Mouse (Mus musculus) C2C12 (cell line): Measurements from ENCODE around the gene Slc22a2. TPM values are rescaled to one million over a fixed set of nuclear protein-coding genes. Genes with fewer than 3 reads are reported as not detected.

Experiments
- H3K27me3 ChIP-seq: one replicate; pipeline ENCODE4 v1.6.1; 2011; ENCODE audit not compliant: control insufficient read depth, insufficient read depth, insufficient read length
- H3K36me3 ChIP-seq: one replicate; pipeline ENCODE4 v1.6.1; 2011; ENCODE audit not compliant: control insufficient read depth, insufficient read depth
- H3K4me3 ChIP-seq: one replicate; pipeline ENCODE4 v1.5.1; 2011; ENCODE audit warnings: mild to moderate bottlenecking, control low read depth; ENCODE audit not compliant: poor library complexity, insufficient read depth, severe bottlenecking
- H3K79me2 ChIP-seq: one replicate; pipeline ENCODE4 v1.6.1; 2011; ENCODE audit not compliant: control insufficient read depth, insufficient read depth
- H3K79me3 ChIP-seq: one replicate; pipeline ENCODE4 v1.6.1; 2011; ENCODE audit warnings: low read depth, control low read depth
- H3ac ChIP-seq: one replicate; pipeline ENCODE3; 2011; ENCODE audit warnings: low read depth; ENCODE audit not compliant: control insufficient read depth, insufficient read length
- CEBPB ChIP-seq: IDR thresholded peaks from one replicate; pipeline ENCODE4 v1.6.1; 2011; ENCODE audit warnings: low read depth, mild to moderate bottlenecking, control low read depth, moderate library complexity
- CTCF ChIP-seq: IDR thresholded peaks from one replicate; pipeline ENCODE4 v1.5.1; 2011; ENCODE audit not compliant: control insufficient read depth, insufficient read depth, insufficient read length
- FOSL1 ChIP-seq: IDR thresholded peaks from one replicate; pipeline ENCODE4 v1.8.0; 2011; ENCODE audit warnings: mild to moderate bottlenecking, low read length; ENCODE audit not compliant: poor library complexity, insufficient read depth, severe bottlenecking
- MAX ChIP-seq: IDR thresholded peaks from one replicate; pipeline ENCODE4 v1.6.1; 2011; ENCODE audit warnings: mild to moderate bottlenecking, control low read depth
- MYOD1 ChIP-seq: IDR thresholded peaks from one replicate; pipeline ENCODE4 v1.6.1; 2011; ENCODE audit warnings: low read depth; ENCODE audit not compliant: control insufficient read depth, insufficient read length
- MYOG ChIP-seq: IDR thresholded peaks from one replicate; pipeline ENCODE4 v1.6.1; 2011; ENCODE audit not compliant: control insufficient read depth, insufficient read length; ENCODE audit errors: extremely low read depth
- USF1 ChIP-seq: IDR thresholded peaks from one replicate; pipeline ENCODE4 v1.6.1; 2011; ENCODE audit warnings: low read depth, mild to moderate bottlenecking, control low read depth, moderate library complexity
- polyA plus RNA-seq: library from polyadenylated mRNA; unstranded; fragments of >200 nt; fragmentation: generic; extraction: Trizol; gene quantifications from one replicate; pipeline ENCODE4 v1.2.1, GENCODE M21; 2012; ENCODE audit warnings: missing spikeins

The Slc22a2 gene
- polyA plus RNA-seq, 1 experiment = not detected

DNA sequence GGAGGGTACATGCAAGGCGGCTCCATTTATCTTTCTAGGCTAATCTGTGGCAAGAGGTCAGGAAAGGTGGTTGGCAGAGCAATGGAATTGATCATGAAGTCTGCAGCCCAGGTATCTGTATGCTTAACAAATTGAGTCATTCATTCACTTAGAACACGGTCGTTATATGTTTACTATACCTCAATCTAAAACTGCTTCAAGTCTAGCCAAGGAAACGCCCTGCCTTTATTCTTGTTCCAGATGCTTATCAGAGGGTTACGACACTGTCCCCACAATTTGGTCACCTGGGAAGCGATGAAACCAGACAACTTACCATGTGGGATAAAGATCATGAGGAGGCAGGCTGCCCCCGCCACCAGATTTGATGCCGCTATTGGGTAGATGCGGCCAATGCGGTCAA is 75.3 kb downstream of the Slc22a2 start:
- Histone ChIP-seq H3K36me3 (no peaks in the 10 kb centered on the region), H3K79me2 (no peaks in the 10 kb centered on the region), H3ac (no peak overlapping the region), H3K4me3 (no peak overlapping the region), H3K27me3 (peaks cover 58% of the 10 kb centered on the region), H3K79me3 (no peaks in the 10 kb centered on the region)
- TF ChIP-seq MYOD1 (no peak), CTCF (no peak), CEBPB (no peak), MYOG (no peak), FOSL1 (no peak), USF1 (no peak), MAX (no peak)

DNA sequence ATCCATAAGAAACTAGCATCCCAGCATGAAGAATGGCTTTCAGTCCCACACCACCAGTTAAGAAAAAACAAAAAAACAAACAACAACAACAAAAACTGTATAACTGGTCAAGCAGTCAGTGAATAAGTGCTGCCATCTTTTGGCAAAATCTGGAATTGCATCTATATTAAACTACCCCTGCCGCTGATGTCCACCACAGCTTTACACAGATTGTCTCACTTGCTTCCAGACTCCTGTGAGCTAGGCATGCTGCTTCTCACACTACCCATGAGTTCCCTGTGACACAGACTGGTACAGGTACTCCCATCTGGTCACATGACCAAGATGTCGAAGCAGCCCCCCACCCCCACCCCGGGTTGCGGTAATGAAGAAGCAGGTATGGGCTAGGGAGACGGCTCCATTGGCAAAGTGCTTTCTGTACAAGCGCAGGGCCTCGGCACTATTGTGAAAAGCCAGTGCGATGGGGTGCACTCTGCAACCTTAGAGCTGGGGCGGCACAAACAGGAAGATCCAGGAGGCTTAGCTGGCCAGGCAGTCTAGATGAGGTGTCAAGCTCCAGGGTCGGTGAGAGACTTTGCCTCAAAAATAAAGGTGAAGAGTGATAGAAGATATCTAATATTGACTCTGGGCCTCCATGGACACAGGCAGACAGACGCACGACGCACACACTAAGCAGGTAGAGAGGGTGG is 76.8 kb downstream of the Slc22a2 start:
- Histone ChIP-seq H3K79me3 (no peaks in the 10 kb centered on the region), H3K4me3 (no peak overlapping the region), H3K27me3 (peaks cover 49% of the 10 kb centered on the region), H3ac (no peak overlapping the region), H3K79me2 (no peaks in the 10 kb centered on the region), H3K36me3 (no peaks in the 10 kb centered on the region)
- TF ChIP-seq MYOD1 (no peak), CTCF (peak; percentile 9), FOSL1 (no peak)

DNA sequence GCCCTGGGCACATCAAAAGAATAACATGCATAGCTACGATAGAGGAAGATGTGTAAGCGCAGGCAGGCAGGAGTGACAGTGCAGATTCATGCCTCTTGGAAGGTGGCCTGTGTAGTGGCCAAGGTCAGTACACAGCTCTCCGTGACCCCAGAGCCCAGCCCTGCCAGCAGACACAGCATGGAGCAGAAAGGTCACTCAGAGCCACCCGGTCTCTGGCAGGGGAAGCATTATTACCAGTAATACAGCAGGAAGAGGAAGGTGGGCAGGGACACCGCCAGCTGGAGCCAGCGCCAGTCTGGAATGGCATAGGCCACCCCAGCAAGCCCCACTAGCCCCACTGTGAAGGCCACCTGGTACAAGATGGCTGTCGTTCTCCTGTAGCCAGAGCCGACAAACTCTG is 80.2 kb downstream of the Slc22a2 start:
- Histone ChIP-seq H3K4me3 (no peak overlapping the region), H3K36me3 (no peaks in the 10 kb centered on the region), H3K79me2 (no peaks in the 10 kb centered on the region), H3K27me3 (peaks cover 32% of the 10 kb centered on the region), H3ac (no peak overlapping the region), H3K79me3 (no peaks in the 10 kb centered on the region)
- TF ChIP-seq USF1 (no peak), FOSL1 (no peak), MYOG (no peak), CTCF (no peak), CEBPB (no peak), MAX (no peak), MYOD1 (no peak)

DNA sequence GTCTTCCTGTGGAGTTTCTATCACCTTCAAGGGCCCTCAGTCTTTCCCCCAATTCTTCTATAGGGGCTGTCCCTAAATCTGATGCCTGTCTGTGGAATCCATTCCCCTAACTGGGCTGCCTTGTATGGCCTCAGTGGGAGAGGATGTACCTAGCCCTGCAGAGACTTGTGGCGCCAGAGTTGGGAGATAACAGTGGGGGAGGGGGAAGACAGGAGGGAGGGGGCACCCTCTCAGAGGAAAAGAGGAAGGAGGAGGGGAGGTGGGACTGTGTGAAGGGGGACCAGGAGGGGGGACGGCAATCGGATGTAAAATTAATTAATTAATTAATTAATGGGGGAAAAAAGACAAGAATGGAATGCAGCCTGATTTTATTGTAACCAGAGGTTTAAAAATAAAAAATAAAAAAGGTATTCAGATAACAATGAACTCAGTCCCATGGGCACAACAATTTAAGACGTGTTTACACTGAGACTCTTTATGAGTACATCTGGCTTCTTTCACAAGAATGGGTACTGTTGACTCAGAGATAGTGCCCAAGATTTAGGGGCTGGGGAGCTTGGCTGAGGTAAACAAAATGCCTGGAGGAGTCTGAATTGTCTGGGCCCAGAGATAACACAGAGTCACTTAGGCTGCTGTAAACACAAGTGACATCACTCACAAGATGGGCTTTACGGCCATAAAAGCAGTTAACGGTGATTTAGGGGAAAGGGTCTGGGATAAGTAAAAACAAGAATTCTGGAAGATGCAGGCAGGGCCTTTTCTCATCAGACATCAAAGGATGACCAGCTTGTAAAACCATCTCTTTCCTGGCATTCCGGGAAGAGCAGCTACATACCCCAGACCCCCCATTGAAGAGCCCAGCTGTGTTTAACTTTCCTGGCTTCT is 84.8 kb downstream of the Slc22a2 start:
- H3K79me3 ChIP-seq = no peaks in the 10 kb centered on the region
- TF ChIP-seq MYOD1 (no peak), MAX (no peak), CTCF (no peak), USF1 (no peak), FOSL1 (no peak), MYOG (no peak), CEBPB (no peak)
- H3ac ChIP-seq = no peak overlapping the region
- peaks cover 10% of the 10 kb centered on the region for H3K27me3 ChIP-seq
- H3K36me3 ChIP-seq = no peaks in the 10 kb centered on the region
- no peak overlapping the region for H3K4me3 ChIP-seq
- H3K79me2 ChIP-seq = no peaks in the 10 kb centered on the region

DNA sequence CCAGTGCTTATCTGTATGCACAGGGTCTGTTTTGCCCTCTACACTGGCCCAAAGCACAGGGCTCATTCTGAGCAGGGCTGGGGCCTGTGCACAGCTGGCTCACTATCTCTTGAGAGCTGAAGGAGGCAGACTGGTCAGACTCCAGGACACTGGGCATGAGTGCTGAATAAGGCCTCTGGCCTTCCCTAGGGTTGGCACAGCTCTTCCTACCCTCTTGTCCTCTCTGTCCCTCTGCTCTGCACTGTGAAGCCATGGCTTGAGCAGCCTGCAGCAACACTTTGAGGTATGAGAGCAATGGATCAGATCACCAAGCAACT is 85.4 kb downstream of the Slc22a2 start:
- H3K4me3 ChIP-seq = no peak overlapping the region
- no peaks in the 10 kb centered on the region for H3K79me2 ChIP-seq
- no peaks in the 10 kb centered on the region for H3K36me3 ChIP-seq
- peaks cover 4% of the 10 kb centered on the region for H3K27me3 ChIP-seq
- TF ChIP-seq CEBPB = no peak
- TF ChIP-seq MYOG = no peak
- TF ChIP-seq MAX = no peak
- no peak for TF ChIP-seq USF1
- no peak for TF ChIP-seq FOSL1
- no peak for TF ChIP-seq CTCF
- TF ChIP-seq MYOD1 = no peak
- no peak overlapping the region for H3ac ChIP-seq
- no peaks in the 10 kb centered on the region for H3K79me3 ChIP-seq
